Mouse (Mus musculus): ENCODE measurements around the gene Nfkbib.

The Nfkbib gene

GRCm38 (mm10) chr7:28799994-28800393, 32.7 kb upstream of the Nfkbib start:
- no peak for DNase-seq (ENCODE audit: low spot score in 2 of 2)

DNA sequence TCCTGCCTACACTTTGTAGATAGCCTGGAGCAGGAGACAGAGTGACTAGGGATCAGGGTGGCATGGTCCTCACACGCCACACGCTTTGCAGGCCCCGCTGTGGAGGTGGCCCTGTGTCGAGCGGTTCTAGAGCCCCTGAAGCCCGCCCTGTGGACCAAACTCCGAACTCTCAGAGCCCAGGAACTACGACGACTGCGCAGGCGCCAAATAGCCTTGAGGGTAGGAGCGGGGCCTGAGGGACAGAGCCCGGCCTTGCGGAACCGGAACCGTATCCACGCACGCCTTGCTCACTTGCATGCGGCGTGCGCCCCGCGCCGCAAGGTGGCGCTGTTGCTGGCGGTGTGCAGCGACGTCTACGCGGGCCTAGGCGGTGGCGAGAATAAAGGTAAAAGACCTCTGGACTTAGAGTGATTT, 29.3 kb upstream of the Nfkbib start:
- DNase-seq (ENCODE audit: low spot score in 2 of 2): peak; percentile 80 to 84

DNA sequence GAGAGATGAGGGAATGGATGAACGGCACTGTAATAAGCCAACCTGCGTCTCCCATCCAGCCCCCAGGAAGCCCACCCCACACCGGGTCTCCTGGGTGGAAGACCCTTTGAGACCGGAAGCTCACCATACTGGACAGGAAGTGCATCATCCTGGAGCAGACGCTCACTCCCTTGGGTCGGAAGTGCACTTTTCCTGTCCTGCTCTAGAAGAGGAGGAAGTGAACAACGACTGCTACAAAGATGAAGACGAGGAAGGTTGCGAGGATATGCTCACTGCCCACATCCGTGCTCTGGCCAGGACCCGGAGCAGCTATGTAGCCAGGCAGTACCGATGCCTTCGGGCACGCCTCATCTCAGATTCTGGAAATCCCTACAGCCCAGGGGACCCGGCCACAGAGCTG, 28.5 kb upstream of the Nfkbib start:
- no peak for DNase-seq (ENCODE audit: low spot score in 2 of 2)

DNA sequence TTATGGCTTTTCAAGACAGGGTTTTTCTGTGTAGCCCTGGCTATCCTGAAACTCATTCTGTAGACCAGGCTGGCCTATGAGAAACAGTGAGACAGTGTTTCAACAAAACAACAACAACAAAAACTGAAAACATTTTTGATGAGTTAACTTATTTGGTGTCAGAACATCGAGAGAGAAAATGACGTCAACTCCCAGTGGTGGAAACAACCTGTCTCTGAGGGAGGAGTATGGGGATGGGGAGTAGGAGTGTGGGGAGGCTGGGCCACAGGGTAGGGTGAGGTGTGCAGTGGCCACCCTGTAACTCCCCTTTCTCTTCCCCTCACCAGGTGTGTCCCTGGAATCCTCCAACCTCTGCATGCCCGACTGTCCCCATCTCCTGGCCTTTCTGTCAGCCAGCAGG, 27.2 kb upstream of the Nfkbib start:
- DNase-seq (ENCODE audit: low spot score in 2 of 2): no peak

- no peak for DNase-seq (ENCODE audit: low spot score in 2 of 2)
Observed at GRCm38 (mm10) chr7:28793834-28794233, 26.5 kb upstream of the Nfkbib start.

DNA sequence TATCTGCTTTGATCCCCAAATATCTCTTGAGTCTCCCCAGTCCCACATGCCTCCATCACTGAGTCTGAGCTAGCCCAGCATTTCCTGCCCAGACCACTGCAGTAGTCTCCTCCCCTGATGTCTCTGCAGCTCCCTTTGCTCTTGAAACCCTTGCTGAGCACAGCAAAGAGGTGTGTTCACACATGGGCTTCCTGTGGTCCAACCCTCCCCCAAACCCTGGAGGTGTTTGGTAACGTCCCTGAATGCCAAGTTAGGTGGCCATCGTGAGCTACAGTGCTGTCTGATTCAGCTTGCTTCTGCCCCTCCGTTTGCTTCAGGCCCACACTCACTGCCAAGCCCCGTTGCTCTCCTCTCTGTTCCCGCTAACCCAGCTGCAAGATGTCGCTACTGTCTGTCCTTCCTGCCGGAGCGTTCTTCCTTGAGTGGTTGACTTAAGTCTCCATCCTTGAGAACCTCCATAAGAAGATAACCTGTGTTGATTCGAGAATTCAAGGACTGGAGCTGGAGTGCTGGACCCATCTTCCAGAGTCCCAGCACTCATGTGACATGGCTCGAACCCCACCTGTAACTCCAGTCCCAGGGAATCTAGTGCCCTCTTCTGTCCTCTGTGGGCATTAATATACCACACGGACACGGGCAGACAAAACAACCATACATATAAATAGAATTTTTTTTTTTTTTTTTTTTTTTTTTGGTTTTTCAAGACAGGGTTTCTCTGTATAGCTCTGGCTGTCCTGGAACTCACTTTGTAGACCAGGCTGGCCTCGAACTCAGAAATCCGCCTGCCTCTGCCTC, 25.3 kb upstream of the Nfkbib start:
- DNase-seq (ENCODE audit: low spot score in 2 of 2): no peak

DNA sequence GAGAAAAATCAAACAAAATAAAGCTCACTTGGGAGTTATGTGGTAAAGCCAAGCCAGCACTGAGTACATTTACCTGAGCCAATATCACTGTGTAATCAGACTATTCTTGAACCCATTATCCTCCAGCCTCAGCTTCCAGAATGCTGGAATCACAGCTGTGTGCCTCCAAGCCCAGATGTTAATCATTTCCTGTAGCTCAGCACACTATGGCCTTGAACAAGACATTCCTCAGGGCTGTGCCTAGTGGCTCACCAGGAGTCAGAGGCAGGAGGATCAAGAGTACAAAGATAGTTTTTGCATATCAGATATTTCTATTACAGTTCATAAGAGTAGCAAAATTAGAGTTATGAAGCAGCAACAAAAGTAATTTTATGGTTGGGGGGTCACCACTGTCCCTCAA, 24.4 kb upstream of the Nfkbib start:
- no peak for DNase-seq (ENCODE audit: low spot score in 2 of 2)

DNA sequence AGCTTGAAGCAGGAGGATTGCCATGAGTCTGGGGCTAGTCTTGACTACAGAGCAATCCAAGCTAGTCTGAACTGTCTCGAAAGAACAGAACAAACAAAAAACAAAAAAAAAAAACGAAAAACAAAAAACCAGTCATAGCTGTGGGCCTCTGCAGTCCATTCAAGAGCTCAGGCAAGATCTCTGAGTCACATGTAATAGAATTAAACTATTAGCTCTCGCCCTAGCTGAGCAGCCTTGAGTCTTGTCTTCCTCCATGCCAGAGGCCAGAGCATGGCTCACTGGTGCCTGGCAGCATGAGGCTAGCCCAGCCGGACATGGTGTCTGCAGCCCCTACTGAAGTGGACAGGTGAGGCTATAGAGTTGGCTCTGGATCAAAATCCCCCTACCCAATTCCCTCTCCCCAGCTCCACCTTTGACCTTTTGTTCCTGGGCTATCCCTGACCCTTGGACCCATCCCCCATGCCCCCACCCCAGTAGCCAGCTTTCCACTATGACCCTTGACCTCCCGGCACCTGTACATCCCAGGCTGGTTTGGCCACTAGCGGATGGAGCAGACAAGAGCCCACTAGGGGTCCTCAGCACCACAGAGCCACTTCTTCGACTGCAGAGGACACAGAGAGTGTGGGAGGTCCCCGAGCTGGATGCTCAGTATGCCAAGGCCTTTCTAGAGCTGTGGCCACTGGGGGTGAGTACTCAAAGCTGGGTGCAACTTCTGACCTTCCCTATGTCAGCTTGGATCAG, 22.9 kb upstream of the Nfkbib start:
- no peak for DNase-seq (ENCODE audit: low spot score in 2 of 2)

DNA sequence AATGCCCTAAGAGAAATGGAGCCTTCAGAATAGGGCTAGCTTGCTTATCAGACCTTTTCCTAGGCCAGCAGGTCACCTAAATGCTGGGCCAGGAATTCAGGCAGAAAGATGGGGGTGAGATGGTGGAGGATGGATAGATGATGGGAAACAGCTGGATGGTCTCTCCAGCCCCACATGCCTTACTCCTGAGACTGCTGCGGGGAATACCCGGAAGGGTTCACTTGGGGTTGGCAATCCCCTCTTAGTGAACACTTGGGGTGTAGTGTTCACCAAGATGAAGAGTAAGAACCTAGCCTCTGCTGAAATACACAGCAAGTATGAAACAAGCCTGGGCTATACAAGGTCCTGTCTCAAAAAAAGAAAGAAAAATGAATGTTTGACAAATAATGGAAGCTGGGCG, 21.9 kb upstream of the Nfkbib start:
- no peak for DNase-seq (ENCODE audit: low spot score in 2 of 2)

DNA sequence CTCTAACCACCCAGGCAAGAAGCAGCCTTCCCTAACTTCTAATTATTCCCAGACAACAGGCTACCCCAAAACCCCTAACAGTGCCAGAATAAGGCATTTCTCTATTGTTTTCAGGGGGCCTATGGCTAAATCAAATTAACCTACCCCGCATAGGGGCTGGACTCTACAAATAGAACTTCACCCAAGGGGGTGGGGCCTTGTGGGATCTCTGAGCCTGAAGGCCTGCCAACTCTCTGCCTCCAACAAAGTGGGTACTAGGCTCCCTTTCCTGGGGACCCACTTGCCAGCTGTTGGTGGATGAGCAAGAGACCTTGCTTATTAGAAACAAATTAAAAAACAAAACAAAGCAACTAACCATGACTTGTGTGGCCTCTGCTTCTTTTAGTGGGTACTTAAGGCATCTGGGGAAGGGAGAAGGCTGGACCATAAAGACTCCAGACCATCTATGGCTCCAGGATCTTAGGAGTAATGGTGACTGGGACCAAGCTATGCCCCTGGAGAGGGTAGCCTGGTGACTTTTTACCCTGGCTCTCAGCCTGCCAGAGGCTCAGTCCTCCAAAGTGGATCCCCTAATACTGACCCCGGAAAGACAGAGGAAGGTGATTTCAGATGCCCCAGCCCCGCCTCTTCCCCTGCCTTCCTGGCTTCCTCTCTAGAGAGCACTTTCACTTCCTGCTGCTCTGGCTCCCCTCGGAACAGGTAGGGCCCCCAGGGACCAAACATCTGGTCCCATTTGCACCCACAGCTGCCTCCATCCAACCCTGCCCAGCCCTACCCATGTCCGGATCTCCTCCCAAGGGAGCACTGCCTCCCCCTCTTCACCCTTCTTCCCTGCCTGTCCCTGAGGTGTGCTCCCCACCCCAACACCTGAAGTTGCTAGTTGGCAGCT, 21.2 kb upstream of the Nfkbib start, which contains the start of gene Rinl:
TSS of gene Rinl (plus strand) at position 663 of the 889 bp plus-strand sequence.
- no peak for DNase-seq (ENCODE audit: low spot score in 2 of 2)

DNA sequence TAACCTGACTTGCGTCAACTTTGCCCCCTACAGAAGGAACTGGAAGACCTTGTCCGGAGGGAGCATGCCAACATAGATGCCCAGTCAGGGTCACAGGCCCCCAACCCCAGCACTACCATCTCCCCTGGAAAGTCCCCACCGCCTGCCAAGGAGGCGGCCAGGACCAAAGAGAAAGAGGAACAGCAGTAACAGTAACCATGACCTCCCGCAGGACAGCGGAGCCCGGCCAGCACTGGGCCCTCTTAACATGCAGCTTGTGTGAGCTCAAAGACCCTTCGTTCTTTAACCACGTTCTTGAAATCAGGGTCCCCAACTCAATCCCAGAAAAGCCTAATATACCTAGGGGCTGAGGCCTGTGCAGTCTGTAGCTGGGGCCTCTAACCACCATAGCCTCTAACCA, 20.6 kb upstream of the Nfkbib start:
- DNase-seq (ENCODE audit: low spot score in 2 of 2): no peak

GRCm38 (mm10) chr7:28785161-28785560, 17.8 kb upstream of the Nfkbib start:
- DNase-seq (ENCODE audit: low spot score in 2 of 2): no peak

DNA sequence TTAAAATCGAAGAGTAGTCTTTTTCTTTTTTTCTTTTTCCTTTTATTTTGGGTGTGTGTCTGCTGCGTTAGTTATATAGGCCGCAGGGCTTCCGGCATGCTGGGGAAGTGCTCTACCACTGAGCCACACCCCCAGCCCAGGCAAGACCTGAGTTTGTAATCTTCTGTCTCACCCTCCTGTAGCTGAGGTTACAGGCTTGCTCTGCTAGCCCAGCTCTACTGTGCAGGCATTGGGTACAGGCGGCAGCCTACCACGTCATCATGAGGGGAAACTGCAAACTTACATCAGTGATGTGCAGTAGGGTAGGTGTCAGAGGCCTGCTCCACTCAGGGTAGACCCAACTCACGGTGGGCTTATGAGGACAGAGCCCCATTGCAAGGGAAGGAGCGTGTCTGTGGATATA, 13.9 kb upstream of the Nfkbib start:
- no peak for DNase-seq (ENCODE audit: low spot score in 2 of 2)

GRCm38 (mm10) chr7:28780857-28781256, 13.5 kb upstream of the Nfkbib start:
- DNase-seq (ENCODE audit: low spot score in 2 of 2): no peak

DNA sequence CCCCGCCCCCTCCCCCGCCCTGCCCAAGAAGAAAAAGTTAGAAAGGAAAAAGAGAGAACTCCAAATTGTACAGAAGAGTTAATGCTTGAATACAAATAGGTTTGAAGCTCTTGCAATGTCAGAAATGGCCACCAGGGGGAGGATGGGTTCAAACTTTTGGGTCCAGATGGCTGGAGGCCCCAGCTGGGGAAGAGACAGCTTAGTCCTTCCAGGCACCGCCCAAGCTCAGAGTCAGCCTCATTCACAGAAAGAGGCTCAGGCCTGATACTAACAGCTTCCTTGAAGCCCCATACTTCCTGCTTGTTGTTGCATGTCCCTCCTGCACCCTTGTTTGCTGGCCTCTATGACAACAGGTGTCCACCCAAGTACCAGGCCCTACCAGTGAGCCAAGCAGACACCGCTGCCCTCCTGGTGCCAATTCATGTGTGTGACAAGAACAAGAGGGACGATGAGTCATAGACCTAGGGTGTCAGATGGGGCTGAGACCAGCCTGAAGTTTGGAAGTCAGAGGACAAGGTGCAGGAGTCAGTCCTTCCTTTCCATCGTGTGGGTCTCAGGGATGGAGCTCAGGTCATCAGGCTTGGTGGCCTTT, 12.9 kb upstream of the Nfkbib start:
- peak; percentile 83 to 93 for DNase-seq (ENCODE audit: low spot score in 2 of 2)

GRCm38 (mm10) chr7:28778825-28779224, 11.5 kb upstream of the Nfkbib start:
- DNase-seq (ENCODE audit: low spot score in 2 of 2): no peak

DNA sequence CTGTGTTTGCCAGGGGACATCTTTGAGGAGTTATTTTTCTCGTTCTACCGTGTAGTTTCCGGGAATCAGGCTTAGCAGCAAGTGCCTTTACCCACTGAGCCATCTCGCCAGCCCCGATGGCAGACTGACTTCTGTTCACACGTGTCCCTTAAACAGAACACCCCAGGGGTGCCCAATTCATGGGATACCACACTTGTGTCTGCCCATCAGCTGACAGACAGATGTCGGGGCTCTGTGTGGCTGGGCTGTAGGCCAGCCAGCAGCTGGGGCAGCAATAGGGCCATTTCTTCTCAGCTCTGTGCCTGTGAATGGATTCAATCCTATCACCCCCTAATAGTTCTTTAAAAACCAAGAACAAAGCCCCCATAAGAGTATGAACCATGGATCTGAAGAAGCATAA, 7.8 kb upstream of the Nfkbib start:
- DNase-seq (ENCODE audit: low spot score in 2 of 2): no peak

DNA sequence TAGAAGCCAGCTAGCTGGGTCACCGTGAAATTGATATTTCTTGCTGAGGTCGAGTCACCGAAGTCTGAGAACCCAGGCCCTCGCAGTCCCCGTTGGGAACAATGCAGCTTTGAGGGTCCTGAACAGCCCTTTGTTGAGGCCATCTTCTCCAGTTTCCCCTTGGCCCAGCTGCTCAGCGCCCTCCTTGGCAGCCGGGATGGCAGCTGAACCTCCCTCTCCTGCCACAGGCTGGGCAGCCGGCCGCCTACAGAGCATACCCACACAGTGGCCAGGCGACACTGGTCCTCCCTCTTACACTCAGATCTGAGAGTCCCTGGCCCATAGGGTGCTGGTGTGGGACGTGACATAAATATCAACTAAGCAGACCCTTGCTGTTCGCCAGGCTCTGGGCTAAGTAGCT, 6.9 kb upstream of the Nfkbib start:
- no peak for DNase-seq (ENCODE audit: low spot score in 2 of 2)

DNA sequence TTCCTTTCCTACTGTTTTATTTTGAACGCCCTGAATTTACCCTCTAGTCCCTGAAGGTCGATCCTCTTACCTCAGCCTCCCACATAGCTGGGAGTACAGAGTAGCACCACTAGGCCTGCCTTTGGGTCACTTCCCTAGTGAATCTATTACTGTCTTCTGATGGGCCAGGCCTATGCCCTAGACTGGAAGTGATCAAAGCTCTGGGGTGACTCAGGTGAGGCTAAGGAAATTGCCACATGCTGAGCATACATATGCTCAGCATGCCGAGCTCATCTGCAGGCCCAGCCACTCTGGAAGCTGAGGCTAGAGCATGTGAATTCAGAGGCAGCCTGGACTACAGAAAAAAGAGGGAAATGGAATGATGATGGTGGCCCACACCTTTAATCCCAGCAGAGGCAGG, 5.9 kb upstream of the Nfkbib start:
- no peak for DNase-seq (ENCODE audit: low spot score in 2 of 2)

- no peak for DNase-seq (ENCODE audit: low spot score in 2 of 2)
Observed at GRCm38 (mm10) chr7:28771867-28772266, 4.6 kb upstream of the Nfkbib start.

GRCm38 (mm10) chr7:28770309-28770708, 3.0 kb upstream of the Nfkbib start:
- DNase-seq (ENCODE audit: low spot score in 2 of 2): no peak

GRCm38 (mm10) chr7:28769414-28769958, 2.2 kb upstream of the Nfkbib start:
- DNase-seq (ENCODE audit: low spot score in 2 of 2): no peak
